Mouse (Mus musculus) brain, embryonic 14.5 days (tissue): Measurements from ENCODE around the gene Pax4.

Experiments
- CTCF ChIP-seq: fragments of 200-500 bp; IDR thresholded peaks from 2 replicates; pipeline ENCODE4 v1.5.1; 2012; ENCODE audit warnings: inconsistent platforms, mild to moderate bottlenecking, moderate library complexity, borderline replicate concordance; ENCODE audit not compliant: insufficient read depth, insufficient read length; ENCODE audit errors: extremely low read depth
- POLR2A ChIP-seq: fragments of 200-500 bp; IDR thresholded peaks from 2 replicates; pipeline ENCODE4 v1.6.1; 2012; ENCODE audit warnings: mild to moderate bottlenecking, inconsistent platforms, borderline replicate concordance; ENCODE audit not compliant: poor library complexity, insufficient read depth, insufficient read length, severe bottlenecking; ENCODE audit errors: extremely low read depth

- TF ChIP-seq CTCF = no peak
- no peak for TF ChIP-seq POLR2A
Measured at GRCm38 (mm10) chr6:28490612-28491011, 41.5 kb upstream of the Pax4 start.
